Mouse (Mus musculus) heart, adult 2 months (tissue): ENCODE data around the gene Zfp382. TPM values are rescaled to one million over a fixed set of nuclear protein-coding genes. Genes with fewer than 3 reads are reported as not detected.

ENCODE experiments used
- DNase-seq, 2 experiments: peaks; one replicate each; pipeline ENCODE4 v3.0.0; 2021
- H3K27ac ChIP-seq: fragments of 200-600 bp; 2 replicates; pipeline ENCODE4 v1.8.1; 2022
- H3K27me3 ChIP-seq: fragments of 200-500 bp; 2 replicates; pipeline ENCODE4 v1.6.1; 2012; ENCODE audit warnings: mild to moderate bottlenecking, low read length, inconsistent platforms, mixed read lengths; ENCODE audit not compliant: control insufficient read depth, insufficient read depth
- H3K36me3 ChIP-seq: fragments of 200-500 bp; 2 replicates; pipeline ENCODE4 v1.6.1; 2012; ENCODE audit warnings: low read length, inconsistent platforms; ENCODE audit not compliant: control insufficient read depth, insufficient read depth
- H3K4me1 ChIP-seq: fragments of 200-500 bp; 2 replicates; pipeline ENCODE4 v1.6.1; 2011; ENCODE audit warnings: low read length; ENCODE audit not compliant: control insufficient read depth, insufficient read depth
- H3K4me3 ChIP-seq: fragments of 200-600 bp; 2 replicates; pipeline ENCODE4 v1.8.1; 2022
- H3K79me2 ChIP-seq: fragments of 200-500 bp; replicated peaks from 2 replicates; pipeline ENCODE4 v1.6.1; 2012; ENCODE audit warnings: mild to moderate bottlenecking, inconsistent platforms, low read length, moderate library complexity, mixed read lengths; ENCODE audit not compliant: control insufficient read depth, insufficient read depth
- H3K9ac ChIP-seq: fragments of 200-500 bp; 2 replicates; pipeline ENCODE4 v1.6.1; 2012; ENCODE audit warnings: low read depth, mild to moderate bottlenecking, control low read depth, inconsistent platforms, low read length, mixed read lengths
- CTCF ChIP-seq: fragments of 200-600 bp; IDR thresholded peaks from 2 replicates; pipeline ENCODE4 v1.8.1; 2022; ENCODE audit warnings: antibody characterized with exemption, mild to moderate bottlenecking, moderate library complexity
- EP300 ChIP-seq: fragments of 200-500 bp; IDR thresholded peaks from 2 replicates; pipeline ENCODE4 v1.6.1; 2011; ENCODE audit warnings: low read depth, low read length, control low read depth; ENCODE audit not compliant: insufficient read depth
- POLR2A ChIP-seq: fragments of 200-500 bp; IDR thresholded peaks from 2 replicates; pipeline ENCODE4 v1.6.1; 2011; ENCODE audit warnings: mild to moderate bottlenecking, low read depth, low read length, control low read depth; ENCODE audit not compliant: insufficient read depth
- WGBS: fragments of 180-500 bp; shearing (Covaris S2); methylation state at CpG from one replicate; pipeline ENCODE4 v1.1.7; 2018; 5-methylcytosine and 5-hydroxymethylcytosine counted together
- intact Hi-C: fragments of 180-260 bp; cut with DNase I; formaldehyde crosslinking; loops from one replicate; pipeline ENCODE4 v1.15.1; 2025
- polyA plus RNA-seq: library from polyadenylated mRNA; depleted of rRNA; stranded (reverse); fragments of >200 nt; gene quantifications from 2 replicates; pipeline ENCODE4 v1.2.3, GENCODE M21; 2012
- total RNA-seq, 2 experiments: library from RNA; stranded (reverse); gene quantifications; 2 replicates each; pipeline ENCODE4 v1.2.3; 2021

Gene Zfp382
- total and polyA plus RNA-seq, 3 experiments, result 0.68 to 2.4 (median 2.1) TPM

GRCm38 (mm10) chr7:30163113-30163512 lies 41.4 kb downstream of the Zfp382 start:
- no peak overlapping the region for H3K9ac ChIP-seq
- 91% methylated on average over 5 of the region's 5 CpGs for WGBS
- H3K27me3 ChIP-seq, result no peaks in the 10 kb centered on the region
- no peak overlapping the region for H3K4me3 ChIP-seq
- no peak overlapping the region for H3K27ac ChIP-seq
- TF ChIP-seq POLR2A (no peak), EP300 (no peak), CTCF (no peak)
- no peaks in the 10 kb centered on the region; the same call in none of the 2 replicates for H3K36me3 ChIP-seq
- peaks cover 9% of the 10 kb centered on the region for H3K79me2 ChIP-seq
- H3K4me1 ChIP-seq, result no peaks in the 10 kb centered on the region
- DNase-seq, result no peak
- intact Hi-C loops, result no loop called here

- DNase-seq, result no peak
- 99% methylated on average over 2 of the region's 2 CpGs for WGBS
- no peak overlapping the region for H3K27ac ChIP-seq
- H3K4me3 ChIP-seq, result no peak overlapping the region
- no peaks in the 10 kb centered on the region; the same call in none of the 2 replicates for H3K36me3 ChIP-seq
- no peak overlapping the region for H3K9ac ChIP-seq
- intact Hi-C loops, result no loop called here
- TF ChIP-seq EP300 (no peak), CTCF (no peak), POLR2A (no peak)
- no peaks in the 10 kb centered on the region for H3K27me3 ChIP-seq
- peaks cover 9% of the 10 kb centered on the region for H3K79me2 ChIP-seq
- H3K4me1 ChIP-seq, result no peaks in the 10 kb centered on the region
Measured at GRCm38 (mm10) chr7:30164745-30165144, 43.0 kb downstream of the Zfp382 start.

- Histone ChIP-seq H3K4me1 (peaks cover 3% of the 10 kb centered on the region), H3K4me3 (peak overlapping the region; percentile 68), H3K27ac (peak overlapping the region; percentile 99), H3K27me3 (no peaks in the 10 kb centered on the region), H3K36me3 (no peaks in the 10 kb centered on the region), H3K9ac (peak overlapping the region; percentile 79), H3K79me2 (peaks cover 9% of the 10 kb centered on the region)
- WGBS, result 2% methylated on average over 21 of the region's 21 CpGs
- no peak for DNase-seq
- intact Hi-C loops, result loop anchor here (2.0 kb wide), 1 partner anchor 48 kb away; the partner anchor contains the start of gene Zfp382
- TF ChIP-seq POLR2A (no peak), EP300 (no peak), CTCF (no peak)
Measured at GRCm38 (mm10) chr7:30168914-30169582, 47.3 kb downstream of the Zfp382 start.

- Histone ChIP-seq H3K27me3 (no peaks in the 10 kb centered on the region), H3K27ac (peak within 1 kb of the TSS; percentile 99), H3K4me1 (peaks cover 3% of the 10 kb centered on the region), H3K79me2 (peaks cover 9% of the 10 kb centered on the region), H3K36me3 (no peaks in the 10 kb centered on the region), H3K9ac (peak within 1 kb of the TSS; percentile 79), H3K4me3 (peak within 1 kb of the TSS; percentile 68)
- DNase-seq, result peak; percentile 90 to 95
- intact Hi-C loops, result loop anchor here (1.0 to 2.0 kb wide), 2 partner anchors 49 to 74 kb away; partner anchors contain the start of gene Zfp382
- WGBS, result under 1% methylated on average over 36 of the region's 36 CpGs
- TF ChIP-seq EP300 (peak; percentile 18; the same call in 1 of the 2 replicates), CTCF (no peak), POLR2A (peak; percentile 91)
Measured at GRCm38 (mm10) chr7:30169583-30170282, 48.0 kb downstream of the Zfp382 start, which contains the start of gene Zfp146. Gene Zfp146 (minus strand): TSS chr7:30169750.

GRCm38 (mm10) chr7:30170283-30170951 lies 48.7 kb downstream of the Zfp382 start:
- 15% methylated on average over 11 of the region's 11 CpGs for WGBS
- peak overlapping the region; percentile 68 for H3K4me3 ChIP-seq
- no peaks in the 10 kb centered on the region for H3K36me3 ChIP-seq
- no peaks in the 10 kb centered on the region for H3K27me3 ChIP-seq
- peaks cover 7% of the 10 kb centered on the region for H3K79me2 ChIP-seq
- peak overlapping the region; percentile 99 for H3K27ac ChIP-seq
- no peak for DNase-seq
- intact Hi-C loops, result loop anchor here (1.0 kb wide), 1 partner anchor 75 kb away; no protein-coding TSS in a partner anchor
- TF ChIP-seq CTCF (no peak), EP300 (no peak), POLR2A (no peak)
- H3K9ac ChIP-seq, result peak overlapping the region; percentile 70
- H3K4me1 ChIP-seq, result peaks cover 3% of the 10 kb centered on the region
